Mouse (Mus musculus) spleen, adult 12 weeks (tissue): ENCODE data around the gene Erlin1.
A peak's percentile ranks its signal among the peaks of the same experiment; 100 is the strongest.

Experiments used
- DNase-seq: peaks from one replicate; pipeline ENCODE4 v3.0.0; 2022; ENCODE audit warnings: low spot score

Erlin1 gene

DNA sequence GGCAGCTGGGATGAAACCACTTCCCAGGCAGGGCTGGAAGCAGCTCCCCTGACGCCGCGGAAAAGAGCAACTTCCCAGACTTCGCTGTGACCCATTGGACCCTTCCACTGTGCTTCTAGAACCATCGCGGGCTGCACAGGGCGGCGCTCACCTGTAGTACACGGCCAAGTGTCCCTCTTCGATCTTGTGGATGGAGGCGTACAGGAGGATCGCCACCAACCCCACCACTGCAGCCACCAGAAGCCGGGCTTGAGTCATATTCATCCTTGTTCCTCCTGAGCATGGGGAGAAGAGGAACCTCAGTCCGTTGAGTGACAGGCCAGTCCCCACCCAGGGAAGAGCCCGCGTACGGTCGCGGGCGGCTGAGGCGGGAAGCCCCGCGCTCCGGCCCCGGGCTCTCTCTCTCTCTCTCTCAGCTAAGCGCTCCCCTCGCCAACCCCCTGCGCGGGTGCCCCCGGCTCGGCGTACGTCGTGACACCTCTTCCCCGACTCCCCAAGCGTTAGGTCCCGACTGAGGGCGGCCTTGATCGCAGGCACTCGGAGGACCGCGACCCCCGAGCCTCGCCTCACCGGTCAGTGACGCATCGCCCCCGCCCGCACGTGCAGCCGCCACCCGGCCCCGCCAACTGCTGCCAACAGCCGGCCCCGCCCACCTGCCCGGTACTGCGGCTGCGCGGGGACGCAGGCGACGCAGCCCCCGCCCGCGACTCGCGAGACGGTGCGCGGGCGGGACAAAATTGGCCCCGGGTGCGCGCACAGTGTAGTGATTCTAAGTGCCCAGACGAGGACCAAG lies at the start of gene Erlin1:
Gene Erlin1, minus strand, starts transcription at position 665 of the 793 bp plus-strand sequence.
- peak; percentile 74 for DNase-seq

DNA sequence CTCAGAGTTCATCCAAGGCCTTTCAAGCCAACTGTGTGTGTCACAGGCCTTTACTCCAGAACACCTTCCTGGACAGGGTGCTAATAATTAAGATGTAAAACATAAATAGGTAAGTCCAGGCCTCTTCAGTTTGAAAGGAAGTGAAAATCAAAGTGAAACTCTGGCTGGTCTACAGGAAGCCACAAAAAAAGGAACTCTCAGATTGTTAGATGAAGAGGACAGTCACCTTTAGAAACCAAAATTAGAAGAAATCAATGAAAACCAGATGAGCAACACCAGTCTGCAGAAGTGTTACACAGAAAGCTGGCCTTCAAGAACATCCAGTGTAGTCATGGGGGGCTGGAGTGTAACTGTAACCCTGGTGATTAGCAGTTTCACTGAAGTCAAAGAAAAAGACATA lies 48.2 kb upstream of the Erlin1 start:
- no peak for DNase-seq

DNA sequence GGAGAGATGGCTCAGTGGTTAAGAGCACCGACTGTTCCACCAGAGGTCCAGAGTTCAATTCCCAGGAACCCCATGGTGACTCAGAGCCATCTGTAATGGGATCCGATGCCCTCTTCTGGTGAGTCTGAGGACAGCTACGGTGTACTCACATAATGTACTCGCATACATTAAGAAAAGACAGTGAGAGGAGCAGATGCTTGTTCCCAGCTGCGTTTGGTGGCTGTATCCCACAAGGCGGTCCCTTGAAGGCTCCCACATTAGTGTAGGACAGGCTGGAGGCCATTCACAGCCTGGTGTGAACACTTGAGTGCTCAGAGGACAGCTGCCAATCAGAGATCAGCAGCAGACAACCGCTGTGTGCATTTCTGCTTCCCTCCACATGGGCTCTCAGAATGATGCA lies 42.1 kb upstream of the Erlin1 start:
- no peak for DNase-seq

DNA sequence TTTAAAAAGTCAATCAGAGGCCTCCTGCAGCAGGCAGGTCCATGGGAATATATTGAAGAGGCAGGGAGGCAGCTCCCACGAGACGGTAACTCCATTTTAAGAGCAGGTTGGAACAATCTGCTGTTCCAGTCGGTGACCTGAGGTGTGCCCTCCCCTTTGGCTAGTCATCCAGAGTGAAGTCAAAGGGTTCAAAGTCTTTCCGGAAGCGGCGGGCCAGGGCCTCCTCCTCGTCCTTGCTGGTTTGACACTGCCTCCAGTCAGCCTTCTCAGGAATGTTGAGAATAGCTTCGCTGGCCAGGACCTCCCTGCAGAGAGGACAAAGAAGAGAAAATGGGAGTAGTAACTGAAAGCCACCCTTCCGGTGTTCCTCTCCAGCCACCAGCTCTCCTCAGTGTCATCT lies 40.8 kb upstream of the Erlin1 start:
- DNase-seq, result no peak

DNA sequence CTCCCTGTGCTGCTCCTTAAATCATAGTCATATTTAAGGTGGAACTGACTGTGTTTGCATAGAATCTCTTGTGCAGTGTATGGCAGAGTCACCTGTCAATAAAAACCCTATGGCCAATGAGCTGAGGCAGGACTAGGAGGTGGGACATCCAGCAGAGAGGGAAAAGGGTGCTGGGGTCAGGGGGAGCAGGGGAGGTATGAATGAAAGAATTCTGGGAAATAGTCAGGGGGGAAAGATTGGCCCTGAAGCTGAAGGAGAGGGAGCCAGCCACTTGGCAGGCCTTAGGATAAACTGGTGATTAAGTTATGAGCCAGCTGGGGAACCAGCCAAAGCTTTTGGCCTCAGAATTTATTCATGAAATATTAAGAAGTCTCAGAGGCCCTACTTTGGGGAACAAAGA lies 39.4 kb upstream of the Erlin1 start:
- DNase-seq, result no peak

DNA sequence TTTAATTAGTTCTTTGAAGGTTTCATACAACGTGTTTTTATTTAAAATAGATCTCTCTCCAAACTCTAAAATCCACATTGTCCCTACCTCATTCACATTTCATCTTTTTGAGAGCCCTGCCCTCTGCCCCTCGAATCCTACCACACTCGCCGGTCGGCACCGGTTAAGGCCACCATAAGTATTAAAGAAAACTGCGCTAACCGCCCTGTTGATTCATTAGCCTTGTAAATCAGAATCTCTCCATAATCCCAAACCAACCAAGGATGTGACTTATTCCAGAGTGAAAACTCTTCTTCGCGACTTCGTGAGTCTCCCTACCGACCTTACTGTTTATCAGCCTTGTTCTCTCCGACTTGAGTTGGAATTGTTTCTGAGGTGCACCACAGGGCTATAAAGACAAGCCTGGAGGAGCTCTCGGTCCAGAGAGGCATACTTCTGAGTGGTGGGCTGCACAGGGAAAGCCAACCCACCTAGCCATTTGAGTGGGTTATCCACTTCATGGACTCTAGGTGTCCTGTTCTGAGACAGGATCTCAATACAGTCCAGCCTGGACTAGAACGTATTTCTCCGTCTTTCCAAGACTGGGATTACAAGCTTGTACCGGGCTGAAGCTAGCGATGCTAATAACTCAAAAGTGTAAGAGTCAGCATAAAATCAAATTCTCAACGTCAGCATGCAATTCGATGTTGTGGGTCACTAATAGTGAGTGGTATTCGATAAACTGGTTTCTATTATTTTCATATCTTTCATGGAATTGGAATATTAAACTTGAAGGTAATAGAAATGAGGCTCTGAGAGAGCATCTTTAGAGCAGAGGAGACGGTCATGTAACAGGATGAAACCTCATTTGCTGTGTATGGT lies 38.3 kb upstream of the Erlin1 start:
- DNase-seq, result no peak

DNA sequence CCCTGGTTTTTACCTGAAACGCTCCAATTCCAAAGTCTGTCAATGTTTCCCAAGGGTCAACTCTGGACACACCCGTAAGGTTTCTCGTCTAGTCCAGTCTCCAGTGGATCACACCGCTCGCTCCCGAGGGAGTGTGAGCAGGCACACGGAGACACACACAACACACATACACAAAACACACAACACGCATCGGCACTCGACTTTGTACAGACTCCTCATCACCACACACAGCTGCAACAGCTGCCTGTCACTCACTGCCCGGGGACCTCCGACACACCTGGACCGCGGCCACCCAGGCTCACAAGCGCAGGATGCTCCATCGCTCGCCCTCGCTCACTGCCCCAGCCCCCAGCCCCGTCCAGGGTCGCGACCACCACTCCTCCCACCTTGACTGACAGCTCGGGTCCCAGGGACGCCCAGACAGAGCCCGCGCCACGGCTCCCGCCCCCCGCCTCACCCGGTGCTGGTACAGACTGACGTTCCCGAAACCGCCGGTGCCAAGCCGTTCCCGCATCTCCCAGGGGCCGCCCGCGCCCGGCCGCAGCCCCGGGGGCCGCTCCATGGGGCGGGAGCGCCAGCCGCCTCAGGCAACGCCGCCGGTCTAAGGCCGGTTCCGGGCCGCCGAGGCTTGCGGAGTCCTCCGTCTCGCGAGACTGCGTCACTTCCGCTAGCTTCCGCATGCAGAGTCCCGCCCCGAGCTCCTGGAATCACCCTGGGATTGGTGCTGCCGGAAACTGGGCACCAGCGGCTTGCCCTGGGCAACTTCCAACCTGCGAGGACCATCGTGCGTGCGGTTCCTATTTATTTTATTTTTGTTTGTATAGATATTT lies 37.5 kb upstream of the Erlin1 start, which contains the start of gene Chuk:
Gene Chuk, minus strand, starts transcription at position 650 of the 830 bp plus-strand sequence.
- DNase-seq, result peak; percentile 94

DNA sequence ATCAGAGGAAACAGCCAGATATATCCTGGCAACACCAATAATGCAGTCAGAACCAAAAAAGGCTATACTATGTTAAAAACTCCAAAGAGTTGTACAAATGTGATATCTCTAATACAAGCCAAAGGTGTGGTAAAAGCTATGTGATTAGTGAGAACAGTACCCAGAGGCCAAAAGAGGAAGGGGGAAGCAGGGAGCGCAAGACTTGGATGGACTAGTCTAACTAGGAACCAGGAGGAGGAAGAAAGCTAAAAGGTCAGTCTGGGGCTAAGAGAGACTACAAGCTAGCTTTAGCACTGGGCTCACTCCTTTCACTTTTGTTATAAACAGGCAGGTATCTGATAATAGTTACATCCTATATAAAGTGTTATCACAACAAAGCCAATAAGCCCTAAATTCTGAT lies 34.8 kb upstream of the Erlin1 start:
- DNase-seq, result no peak

DNA sequence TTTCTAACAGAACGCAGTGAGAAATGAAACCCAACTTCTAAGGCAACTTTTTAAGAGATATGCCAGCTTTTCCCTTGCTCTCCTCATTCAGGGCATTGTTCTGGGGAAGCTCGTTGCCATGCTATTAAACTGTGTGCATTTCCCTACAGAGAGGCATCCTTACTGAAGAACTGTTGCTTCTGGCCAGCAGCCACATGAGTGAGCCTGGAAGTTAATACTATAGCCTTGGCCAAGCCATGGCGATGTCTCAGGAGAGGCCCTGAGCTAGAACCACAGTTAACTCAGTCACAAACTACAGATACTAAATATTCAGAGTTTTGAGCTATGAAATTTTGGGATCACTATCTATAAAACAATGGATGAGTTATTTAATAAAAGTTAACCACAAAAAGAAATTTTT lies 33.4 kb upstream of the Erlin1 start:
- DNase-seq, result no peak

DNA sequence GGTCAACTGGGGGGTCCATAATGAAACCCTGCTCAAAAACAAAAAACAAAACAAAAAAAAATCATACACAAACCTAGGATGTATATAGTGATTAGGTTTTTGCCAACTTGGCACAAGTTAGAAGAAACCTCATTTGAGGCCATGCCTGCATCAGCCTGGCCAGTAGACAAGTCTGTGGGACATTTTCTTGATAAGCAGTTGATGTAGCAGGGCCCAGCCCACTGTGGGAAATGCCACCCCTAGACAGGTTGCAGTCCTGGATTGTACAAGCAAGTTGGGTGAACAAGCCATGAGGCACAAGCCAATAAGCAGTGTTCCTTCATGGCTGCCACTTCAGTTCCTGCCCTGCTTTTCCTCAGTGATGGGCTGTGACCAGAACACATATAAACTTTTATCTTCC lies 31.3 kb upstream of the Erlin1 start:
- no peak for DNase-seq

DNA sequence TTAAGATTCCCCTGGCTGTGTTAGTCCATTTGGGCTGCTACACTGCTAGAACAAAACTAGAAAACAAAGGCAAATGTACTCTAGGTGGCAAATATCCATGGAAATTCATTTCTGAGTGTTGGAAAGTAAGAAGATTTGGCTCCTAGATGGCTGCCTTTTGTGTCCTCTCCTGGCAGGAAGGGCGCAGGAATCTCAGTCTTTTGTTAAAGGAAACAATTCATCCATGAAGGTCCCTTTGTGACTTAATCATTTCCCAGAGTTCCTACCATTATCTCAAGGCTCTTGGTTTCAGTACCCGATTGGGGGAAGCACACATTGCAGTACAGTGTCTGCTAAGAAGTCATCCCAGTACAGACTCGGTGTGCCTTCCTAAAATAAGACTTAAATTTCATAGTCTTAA lies 16.7 kb upstream of the Erlin1 start:
- no peak for DNase-seq

DNA sequence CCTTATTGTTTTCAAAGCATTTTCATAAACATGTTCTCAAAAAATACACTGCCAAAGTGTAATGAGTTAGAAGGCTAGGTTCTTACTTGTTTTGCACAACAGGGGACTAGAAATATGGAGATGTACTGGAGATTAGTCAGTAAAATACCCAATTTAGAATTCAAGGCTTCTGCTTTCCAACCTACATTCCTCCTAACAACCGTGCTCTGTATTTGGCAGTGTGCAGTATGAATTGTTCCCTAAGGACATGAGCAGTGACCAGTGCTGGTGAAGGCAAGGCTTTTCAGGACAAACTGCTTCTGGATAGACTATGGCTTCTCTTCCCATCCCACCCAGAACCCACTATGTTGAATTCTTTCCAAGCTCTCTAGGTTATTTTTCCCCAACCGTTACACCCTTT lies 11.3 kb upstream of the Erlin1 start:
- no peak for DNase-seq

DNA sequence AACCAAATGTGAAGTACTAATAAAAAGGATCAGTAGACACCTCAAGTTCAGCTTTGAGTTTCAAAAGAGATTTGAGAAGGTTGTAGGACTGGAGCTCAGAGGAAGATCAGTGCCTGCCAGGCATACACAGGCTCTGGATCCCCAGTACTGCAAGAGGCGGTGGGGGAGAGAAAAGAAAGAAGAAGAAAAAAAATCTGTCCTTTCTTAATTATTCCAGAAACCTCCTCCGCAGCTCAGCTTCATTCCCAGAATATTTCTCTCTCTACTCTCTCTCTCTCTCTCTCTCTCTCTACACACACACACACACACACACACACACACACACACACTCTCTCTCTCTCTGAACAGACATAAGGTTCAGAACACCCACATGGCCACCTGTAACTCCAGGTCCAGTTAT lies 10.4 kb upstream of the Erlin1 start:
- DNase-seq, result no peak

DNA sequence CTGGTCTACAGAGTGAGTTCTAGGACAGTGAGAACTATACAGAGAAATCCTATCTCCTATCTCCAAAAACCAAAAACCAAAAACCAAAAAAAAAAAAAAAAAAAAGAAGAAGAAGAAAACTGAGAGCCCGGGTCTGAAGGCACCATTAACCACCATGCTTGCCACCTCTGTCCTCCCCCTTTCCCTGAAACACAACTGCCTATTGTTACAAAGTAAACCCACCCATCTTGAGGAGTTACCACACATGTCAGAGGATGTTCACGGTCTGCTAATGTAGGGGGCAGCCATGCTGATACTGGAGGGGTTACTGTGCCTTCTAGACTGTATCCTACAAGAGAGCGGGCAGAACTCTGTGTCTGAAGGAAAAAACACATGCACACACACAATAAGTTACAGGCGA lies 7.4 kb upstream of the Erlin1 start:
- no peak for DNase-seq

DNA sequence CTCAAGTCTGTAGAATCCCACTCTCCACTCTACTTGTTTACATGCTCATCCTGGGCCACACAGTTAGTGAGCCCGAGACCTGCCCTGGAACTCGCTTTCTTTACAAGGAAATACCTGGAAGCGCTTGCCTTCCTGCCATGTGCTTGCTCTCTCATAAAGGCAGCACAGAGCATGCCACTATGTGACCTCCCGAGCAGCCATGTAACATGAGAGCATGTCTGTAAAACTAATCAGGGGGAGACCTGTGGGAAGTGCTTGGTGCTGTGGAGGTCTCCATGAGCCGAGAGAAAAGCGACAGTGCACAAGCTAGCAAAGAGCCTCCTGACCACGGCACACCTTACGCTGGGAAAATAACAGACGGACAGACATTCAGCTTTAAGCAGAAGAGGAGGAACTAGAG lies 6.9 kb upstream of the Erlin1 start:
- no peak for DNase-seq

DNA sequence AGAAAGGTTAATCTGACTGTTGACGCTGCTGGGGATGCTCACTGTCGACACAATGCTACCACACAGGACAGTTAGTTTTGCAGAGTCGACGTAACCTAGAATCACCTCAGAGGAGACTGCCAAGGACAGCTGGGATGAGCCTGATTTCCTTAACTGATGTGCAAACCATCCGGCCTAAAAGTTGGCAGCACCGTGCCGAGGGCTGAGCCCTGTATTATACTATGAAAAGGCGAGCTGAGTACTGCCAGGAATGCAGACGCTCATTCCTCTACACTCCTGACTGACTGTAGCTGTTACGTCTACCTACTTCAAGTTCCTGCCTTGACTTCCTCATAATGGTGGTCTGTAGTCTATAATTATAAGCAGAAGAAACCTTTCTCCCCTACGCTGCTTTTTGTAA lies 5.4 kb upstream of the Erlin1 start:
- DNase-seq, result no peak

DNA sequence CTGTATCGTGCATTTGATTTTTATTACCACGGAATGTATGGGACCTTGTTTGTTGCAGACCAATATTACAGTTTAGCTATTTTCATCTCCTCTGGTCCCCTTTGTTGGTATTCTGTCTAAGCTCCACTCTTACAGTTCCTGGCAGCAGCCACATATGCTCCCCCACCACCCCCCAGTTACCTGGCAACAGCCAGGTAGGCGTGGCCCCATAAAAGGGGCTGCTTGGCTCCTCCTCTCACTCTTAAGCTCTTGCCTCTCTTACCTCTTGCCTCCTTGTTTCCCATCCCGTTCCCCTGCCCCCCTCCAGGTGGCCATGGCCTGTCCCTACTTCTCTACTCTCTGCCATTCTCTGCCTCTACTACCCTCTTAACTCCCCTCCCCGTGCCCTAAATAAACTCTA lies 1.6 kb upstream of the Erlin1 start:
- no peak for DNase-seq

DNA sequence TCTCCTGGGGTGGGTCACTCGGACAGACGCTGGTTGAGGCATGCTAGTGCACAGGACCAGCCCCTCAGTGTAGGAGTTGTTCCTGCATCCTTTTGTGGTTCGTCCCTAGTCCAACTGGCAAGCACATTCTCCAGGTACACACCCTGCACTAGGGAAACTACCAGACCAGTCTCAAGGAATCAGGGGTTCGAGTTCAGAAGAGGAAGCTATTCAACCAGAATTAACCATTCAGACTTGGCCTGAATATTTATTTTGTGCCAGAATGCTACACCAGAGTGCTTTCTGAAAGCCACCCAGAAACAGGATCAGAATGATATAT lies 288 bp upstream of the Erlin1 start:
- DNase-seq, result no peak

DNA sequence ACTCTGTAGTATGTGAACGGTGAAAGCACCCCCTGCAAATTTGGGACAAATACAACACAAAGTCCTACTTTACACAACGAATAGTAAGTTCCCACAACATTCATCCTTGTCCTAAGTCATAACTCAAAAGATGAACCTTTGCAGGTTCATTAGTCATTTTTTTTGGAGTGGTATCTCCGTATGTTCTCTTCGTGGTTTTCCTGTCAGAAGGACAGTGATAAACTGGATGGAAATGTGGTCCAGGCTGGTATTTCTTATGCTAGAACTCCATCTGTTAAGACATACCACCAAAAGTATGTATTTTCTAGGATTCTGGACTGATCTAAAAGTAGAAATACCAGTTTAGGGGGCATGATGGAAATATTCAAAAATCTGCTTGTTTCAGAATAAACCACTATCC lies 1.4 kb downstream of the Erlin1 start:
- DNase-seq, result no peak

DNA sequence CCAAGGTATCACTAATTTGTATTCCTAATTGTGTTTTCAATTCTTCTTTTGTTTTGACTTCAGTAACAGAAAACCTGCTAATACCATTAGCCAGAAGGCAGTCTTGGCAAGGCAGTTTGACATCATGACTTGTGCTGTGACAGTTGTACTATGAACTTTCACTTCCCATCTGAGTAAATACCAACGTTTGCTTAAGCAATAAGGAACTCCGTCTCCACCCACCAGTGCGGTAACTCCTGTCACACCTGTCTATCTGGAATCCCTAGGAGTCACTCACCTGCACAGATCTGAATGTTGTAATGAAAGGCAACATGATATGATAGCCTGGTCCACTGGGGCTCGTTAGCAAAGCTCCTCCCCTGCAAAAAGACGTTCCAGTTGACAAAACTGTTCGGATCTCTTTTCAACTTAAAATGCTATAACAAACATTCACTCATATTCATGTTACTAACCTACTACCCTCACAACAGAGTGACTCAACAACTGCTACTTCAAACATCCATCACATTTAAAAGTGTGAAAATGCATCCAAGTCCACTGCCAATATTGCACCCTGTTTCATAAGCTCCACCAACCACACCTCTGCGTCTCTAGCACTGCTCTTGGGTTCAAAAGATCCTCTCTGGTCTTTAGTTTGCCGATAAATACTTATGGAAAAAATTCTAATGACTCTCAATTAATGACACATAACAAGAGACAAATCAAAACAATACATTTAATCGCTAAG lies 2.1 kb downstream of the Erlin1 start:
- DNase-seq, result no peak

DNA sequence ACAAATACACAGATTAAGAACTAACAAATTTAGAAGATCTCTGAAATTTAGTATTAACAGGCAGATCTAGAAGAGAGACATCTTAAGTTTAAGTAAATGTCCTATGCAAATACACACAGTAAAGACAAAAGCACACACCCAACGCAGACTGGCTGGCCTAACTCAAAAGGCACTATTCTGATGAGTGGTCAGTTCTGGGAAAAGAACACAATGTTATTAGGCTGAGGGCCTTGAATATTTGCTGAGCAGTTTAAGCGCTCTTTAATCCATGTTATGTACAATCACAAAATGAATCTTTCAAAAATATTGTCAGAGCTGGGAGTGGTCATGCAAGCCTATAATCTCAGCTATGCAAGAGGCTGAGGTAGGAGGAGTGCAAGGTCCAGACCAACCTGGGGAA lies 4.9 kb downstream of the Erlin1 start:
- DNase-seq, result no peak

DNA sequence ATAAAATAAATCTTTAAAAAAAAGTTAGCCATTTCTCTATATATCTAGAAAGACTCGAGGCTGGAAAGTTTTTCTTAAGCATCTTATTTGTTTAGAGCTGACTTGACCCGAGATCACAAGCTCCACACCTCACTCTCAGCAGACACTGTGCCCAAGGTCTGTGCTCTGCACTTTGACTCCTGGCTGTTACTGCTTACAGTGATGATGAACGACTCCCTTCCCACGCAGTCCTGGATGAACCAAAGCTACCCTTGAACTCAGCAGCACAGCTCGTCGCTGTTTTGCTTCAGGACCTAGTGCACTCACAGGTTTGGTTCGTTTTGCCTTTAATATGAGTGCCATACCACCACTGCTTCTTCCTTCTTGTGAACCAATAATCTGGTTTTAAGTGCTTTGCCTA lies 5.8 kb downstream of the Erlin1 start:
- no peak for DNase-seq
